Mouse (Mus musculus): ENCODE results near the gene Gadd45a. TPM values are rescaled to one million over a fixed set of nuclear protein-coding genes. Genes with fewer than 3 reads are reported as not detected.
"Not testable (repeated sequence)": the region's sequence is repeated elsewhere in the genome, so short reads cannot be mapped to it uniquely, and the experiment has no call there.

Gadd45a gene
- total RNA-seq, 2 experiments from 2014 or later: 7.0 to 8.2 TPM

DNA sequence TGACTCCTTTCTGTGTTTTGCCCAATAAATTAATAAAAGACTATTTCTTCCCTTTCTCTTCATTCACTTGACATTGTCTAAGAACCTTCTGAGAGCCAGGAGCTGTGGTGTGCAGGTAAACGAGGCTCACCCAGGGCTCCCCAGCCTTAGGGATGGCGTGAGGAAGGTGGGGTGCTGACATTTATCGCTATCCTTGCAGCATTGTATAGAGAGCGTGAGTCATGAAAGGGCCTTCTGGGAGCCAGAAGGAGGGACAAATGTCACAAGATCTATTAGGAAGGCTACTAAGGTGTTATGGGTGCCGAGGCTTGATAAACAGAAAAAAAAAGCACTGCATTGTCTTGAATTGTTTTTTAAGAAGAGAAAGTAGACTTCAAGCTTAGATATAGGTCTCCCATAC is 15.9 kb downstream of the Gadd45a start:
- no peak for DNase-seq (ENCODE audit: low spot score in 2 of 2)

DNA sequence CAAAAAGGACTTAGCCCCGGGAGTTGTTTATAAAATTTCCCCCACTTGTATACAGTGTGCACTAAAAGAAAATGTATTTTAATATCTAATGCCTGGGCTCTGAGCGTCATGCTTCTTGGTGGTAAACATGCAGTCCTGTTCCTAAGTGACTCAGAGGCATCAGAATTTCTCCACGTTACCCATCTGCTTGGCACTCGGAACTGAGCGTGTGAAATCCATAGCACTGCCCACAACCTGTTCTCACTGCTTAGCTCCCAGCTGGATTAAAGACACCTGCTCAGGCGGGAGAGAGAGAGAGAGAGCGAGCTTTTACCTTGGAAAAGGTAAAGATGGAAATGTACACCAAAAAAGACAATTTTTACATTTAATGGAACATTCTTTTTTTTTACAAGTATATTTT is 18.3 kb downstream of the Gadd45a start:
- not testable (repeated sequence) for DNase-seq (ENCODE audit: low spot score in 2 of 2)

DNA sequence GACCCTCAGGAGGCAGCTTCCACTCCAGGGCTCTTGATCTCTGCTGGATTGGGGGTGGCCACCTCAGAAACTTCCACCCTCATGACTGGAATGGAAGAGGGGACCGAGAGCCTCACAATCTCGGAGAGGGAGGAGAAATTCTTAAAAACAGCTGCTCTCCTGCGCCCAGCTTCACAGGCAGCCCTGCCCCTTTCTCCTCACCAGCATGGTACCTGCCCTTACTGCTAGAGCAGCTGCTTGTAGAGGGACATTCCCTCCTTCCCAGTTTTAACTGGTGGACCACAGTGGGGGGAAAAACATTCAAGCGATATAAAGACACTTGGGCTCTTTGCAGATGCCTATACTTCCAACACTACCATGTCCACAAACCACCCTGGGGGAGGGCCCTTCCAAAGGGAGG is 18.9 kb downstream of the Gadd45a start:
- no peak for DNase-seq (ENCODE audit: low spot score in 2 of 2)

DNA sequence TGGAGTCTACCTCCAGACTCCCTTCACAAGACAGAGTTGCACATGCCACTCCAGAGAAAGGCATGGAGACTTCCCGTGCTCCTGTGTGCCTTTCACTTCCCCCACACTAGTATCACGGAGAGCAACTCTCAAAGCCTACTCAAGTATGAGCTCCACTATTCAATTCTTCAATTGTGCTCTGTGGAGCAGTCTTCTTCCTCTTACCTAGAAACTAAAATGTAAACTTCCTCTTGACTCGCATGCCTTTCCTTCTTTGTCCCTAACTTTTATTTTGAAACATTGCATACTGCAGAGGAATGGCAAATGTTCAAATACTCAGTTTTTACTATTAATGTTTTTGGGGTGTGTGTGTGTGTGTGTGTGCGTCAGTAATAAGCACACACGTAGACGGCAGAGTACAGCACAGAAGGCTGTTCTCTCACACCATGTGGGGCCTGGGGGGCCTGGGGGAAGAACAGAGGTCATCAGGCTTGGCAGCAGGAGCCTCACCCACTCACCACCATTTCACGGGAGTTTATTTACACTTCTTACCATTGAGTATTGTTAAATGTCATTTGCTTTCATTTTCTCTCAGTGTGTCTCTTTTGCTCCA is 20.6 kb downstream of the Gadd45a start:
- no peak for DNase-seq (ENCODE audit: low spot score in 2 of 2)

DNA sequence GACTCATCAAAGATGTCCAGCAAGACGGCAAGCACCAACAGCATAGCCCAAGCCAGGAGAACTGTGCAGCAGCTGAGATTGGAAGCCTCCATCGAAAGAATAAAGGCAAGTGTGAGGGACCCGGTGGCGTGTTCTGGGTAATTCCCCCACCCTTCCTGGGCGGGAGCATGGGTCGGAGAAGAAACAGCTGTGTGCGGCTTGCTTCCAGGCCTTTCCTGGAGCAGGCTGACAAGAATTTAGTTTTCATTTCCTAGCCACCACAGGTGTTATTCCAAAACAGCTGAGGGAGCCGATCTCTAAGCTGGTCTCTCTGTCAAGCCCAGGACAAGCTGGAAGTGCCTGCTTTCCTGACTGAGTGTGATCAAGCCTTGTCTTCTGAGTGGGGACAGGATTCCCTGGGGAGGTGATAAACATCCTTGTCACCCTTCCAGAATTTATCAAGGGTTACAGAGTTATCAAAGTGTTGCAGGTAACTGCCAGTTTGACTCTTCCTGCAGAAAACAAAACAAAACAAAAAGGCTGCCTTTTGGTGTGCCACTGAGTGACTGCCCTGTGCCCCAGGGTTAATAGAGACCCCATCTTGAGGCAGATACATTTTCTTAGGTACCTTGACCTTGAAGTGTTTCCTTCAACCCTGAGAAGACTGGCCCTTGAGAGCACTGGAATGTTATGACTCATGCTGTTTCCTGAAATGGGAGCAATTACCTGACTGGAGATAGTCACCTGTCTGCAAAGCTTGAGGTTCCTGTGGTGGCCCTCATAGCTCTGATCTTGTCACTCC is 21.3 kb downstream of the Gadd45a start:
- no peak for DNase-seq (ENCODE audit: low spot score in 2 of 2)

DNA sequence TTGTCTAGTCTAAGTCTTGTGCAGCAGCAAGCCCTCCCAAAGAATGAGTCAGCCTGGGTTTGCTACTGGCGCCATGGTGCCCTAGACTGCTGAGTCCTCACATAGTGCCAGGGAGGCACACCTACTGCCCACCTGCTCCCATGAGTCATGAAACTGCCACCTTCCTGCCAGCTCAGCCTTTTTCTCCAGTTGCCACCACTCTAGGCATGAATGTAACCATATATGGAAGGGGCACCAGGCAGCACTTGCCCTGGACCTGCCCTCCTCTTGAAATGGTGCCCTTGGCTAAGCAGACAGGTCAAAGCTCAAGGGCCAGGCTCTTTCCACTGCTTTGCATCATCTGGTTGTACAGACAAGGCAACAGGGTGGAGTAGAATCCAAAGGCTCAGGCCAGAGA is 22.6 kb downstream of the Gadd45a start:
- no peak for DNase-seq (ENCODE audit: low spot score in 2 of 2)

DNA sequence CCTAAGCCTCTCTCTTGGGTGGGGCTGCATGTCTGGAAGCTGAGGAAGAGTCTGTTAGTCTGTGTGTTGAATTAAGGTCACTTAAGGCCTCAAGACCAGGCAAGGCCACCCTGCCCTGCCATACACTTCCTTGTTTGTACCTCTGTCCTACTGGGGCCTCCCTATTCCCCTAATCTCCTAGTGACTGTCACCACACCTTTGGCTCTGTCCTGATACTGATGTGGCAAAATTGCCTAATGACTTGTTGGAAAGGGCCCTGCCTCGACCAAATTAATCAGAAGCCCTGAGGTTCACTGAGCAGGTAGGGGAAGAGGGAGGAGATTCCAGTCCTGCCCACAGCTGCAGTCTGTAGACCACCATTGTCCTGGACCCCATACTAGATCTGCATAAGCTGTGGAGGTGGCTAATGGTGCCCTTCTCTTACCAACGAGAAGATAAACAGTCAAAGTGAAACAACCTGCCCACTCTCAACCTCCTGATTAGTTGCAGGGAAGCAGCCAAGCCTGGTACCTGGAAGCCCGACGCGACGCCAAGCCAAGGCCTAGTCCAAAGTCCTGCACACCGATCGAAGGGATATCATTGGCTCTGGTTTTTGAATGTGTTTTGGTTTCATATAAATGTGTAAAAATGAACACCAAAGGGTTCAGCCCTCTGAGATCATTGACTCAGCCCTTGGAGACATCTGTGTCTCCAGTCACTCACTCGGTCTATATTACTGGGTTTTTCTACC is 23.1 kb downstream of the Gadd45a start:
- DNase-seq (ENCODE audit: low spot score in 2 of 2): no peak

DNA sequence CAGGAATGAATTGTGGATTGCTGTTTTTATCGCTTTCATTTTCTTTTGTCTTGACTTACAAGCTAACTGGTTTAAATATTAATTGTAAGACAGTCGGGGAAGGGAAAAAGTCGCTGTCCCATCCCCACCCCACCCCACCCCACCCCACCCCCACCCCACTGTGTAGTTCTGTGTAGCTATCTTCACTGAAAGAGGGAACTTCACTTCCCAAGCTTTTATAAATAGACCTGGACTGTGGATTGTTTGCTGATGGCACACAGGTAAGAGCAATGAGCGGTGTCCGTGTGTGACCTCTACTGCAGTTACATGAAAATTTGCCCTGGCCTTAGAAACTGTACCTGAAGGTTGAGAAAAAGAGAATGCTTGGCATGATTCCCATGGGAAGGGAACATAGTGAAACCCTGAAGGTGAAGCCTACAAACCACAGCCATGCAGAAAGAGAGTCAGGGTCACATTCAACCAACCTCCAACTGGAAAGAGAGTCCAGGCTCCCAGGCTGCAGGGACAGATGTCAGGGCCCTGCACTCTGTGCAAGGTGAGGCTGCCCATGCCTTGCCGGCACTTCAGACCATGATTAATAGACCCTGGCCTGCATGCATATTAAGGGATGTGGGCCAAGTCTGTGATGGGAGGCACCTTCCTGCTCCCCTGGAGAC is 23.8 kb downstream of the Gadd45a start:
- DNase-seq (ENCODE audit: low spot score in 2 of 2): no peak

DNA sequence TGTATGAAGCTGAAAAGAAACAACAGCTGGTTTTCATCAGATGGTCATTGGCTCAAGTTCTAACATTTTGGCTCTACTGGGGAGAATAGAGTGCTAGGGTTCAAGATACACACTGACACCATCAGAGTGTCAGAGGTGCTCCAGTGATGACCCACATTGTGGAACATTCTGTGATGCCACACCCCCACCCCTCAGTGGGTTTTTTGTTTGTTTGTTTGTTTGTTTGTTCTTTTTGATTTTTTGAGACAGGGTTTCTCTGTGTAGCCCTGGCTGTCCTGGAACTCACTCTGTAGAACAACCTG is 26.1 kb downstream of the Gadd45a start:
- no peak for DNase-seq (ENCODE audit: low spot score in 2 of 2)

DNA sequence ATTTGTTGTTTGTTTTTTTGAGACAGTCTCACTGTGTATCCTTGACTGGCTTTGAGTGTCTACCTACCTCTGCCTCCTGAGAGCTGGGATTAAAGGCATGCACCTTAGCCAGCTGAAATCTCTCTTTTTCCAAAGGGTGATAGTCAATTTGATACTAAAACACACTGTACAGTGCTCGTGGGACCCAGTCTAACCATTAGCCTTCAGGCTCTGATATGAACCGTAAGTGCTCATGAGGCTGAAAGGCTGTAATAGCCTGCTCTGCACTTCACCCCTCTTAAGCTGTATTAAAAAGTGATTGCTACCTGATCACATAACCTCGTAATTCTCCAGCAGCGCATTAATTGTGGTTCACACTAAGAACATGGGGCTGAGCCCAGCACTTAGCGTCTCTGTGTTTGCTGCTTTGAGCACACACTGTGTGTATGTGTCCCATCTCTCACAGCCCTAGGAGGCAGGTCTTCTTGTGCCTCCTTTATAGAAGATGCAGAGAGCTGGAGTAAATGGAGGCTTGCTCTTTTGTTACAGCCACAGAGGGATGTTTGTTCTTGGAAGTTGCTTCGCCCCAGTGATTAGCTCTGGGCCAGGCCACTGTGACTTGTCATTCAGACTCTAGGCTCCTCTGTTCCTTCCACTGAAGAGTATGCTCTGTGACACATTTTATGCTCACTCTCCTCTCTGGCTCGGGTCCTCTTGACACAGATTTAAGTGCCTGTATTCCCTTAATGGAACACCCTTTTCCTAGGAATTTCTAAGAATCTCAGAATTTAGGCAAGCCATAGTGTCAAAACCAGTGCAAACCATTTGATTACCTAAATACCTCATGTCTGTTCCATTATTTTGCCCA is 26.7 kb downstream of the Gadd45a start:
- no peak for DNase-seq (ENCODE audit: low spot score in 2 of 2)

DNA sequence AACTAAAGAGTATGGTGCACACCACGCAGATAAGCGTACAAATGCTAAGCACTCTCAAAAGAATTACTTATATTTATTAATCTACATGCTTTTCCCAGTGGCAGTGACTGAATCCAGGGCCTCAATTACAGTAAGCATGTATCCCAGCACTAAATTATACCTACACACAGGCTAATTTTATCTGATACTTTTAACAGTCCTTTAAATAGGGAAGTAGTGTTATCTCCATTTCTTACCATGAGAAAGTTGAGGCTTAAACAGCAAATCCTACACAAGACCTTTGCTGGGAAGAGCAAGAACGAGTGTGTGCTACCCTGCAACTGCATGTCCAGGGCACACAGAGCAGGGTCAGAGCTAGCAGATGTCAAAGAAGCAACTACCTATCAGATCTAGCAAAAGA is 27.4 kb downstream of the Gadd45a start:
- no peak for DNase-seq (ENCODE audit: low spot score in 2 of 2)

DNA sequence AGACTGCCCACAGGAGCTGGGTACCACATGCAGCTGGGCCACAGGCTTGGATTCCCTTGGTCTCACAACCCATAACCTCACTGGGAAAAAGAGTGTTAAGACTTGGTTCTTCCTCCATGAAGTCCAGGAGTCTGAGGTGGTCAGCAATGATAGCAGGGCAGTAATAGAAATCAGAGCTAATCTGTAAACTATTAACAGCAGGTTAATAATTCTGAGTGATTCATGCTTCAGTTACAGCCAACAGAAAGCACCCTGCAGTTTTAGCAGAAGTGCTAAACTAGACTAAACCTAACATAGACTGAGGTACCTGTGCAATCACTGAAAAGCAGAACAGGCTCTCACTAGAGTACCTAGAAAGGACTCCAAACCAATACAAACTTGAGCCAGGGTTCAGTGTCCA is 37.5 kb downstream of the Gadd45a start:
- no peak for DNase-seq (ENCODE audit: low spot score in 2 of 2)

DNA sequence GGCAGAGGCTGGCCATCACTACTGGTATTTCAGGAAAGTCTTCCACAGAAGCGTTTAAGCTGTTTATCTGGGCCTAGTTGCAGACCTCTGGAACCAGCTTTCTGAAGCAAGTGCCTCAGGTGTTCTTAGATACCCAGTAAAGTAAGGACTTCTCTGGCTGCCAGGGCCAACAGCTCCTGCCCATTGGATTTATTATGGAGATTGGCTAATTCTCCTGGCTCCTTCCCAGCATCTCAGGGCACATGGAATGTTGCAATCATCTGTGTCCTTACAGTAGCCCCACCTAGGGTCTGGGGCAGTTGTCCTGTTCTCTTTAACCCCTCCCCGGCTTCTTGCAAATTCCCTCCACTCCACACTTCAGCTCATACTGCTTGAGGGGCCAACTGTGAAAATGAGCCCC is 38.6 kb downstream of the Gadd45a start:
- DNase-seq (ENCODE audit: low spot score in 2 of 2): no peak

DNA sequence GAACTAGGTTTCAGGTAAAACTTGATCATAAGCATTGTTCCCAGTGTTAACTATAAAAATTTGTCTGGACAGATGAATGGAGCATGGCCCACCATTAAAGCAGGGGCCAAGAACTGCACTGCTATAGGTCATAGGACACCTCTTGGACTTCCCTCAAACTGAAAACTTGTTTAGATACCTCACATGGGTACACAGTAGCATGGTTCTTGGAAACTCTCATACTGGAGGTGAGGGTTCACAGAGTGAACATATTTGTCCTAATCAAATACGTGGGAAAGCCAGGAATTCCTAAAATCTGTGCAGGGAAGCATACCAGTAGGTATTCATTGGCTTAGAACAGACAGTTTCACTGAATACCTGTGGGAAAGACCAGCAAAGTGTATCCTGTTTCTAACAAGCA is 41.0 kb downstream of the Gadd45a start:
- DNase-seq (ENCODE audit: low spot score in 2 of 2): no peak

DNA sequence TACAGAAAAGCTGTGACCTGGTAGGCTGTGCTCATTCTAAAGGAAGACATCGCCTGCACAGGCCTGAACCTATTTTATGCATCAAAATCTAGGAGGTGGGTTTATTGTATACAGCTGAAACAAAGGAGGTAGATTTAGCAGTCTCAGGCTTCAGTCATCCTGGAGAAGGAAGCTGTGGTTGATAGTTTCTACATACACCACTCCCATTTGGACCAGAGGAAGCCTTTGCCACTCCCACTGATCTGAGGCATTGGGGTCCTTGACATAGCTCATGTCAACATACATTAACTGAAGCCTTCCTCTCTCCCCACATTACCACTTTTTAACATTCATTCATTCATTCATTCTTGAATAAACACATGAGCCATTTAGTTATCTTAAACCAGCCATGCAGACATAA is 41.4 kb downstream of the Gadd45a start:
- DNase-seq (ENCODE audit: low spot score in 2 of 2): no peak

DNA sequence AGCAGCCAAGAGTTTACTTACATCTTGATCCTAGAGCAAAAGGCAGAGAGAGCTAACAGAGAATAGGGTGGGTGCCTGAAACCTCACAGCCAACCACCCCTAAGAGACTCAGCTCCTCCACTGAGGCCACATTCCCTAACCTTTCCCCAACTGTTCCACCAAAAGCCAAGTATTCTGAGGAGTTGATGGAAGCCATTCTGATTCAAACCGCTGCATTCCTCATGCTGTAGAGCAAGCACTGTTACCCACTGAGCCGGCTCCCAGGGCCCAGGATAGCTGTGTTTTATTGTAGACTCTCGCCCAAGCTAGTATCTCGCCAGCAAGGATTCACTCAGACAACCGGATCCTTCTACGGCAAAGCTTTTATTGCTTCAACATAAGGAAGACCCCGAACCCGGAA is 42.3 kb downstream of the Gadd45a start:
- DNase-seq (ENCODE audit: low spot score in 2 of 2): no peak

DNA sequence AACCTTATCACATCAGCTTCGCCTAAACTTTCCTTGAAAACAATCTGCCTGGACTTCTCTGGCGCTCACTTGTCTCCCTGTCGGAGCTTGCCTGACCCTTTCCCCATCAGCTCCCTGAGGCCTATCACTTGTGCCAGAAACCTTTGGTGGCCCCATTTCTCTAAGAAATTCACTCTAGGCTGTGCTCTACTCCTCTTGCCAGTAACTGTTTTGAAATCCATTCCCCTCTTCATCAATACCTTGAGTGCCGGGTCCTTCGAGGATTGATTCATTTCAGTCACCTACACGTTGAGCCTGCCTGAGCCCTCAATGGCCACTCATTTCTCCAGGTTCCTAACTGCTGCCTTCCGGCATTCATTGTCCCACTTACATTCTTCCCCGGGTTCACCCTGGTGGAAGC is 44.5 kb downstream of the Gadd45a start:
- no peak for DNase-seq (ENCODE audit: low spot score in 2 of 2)

DNA sequence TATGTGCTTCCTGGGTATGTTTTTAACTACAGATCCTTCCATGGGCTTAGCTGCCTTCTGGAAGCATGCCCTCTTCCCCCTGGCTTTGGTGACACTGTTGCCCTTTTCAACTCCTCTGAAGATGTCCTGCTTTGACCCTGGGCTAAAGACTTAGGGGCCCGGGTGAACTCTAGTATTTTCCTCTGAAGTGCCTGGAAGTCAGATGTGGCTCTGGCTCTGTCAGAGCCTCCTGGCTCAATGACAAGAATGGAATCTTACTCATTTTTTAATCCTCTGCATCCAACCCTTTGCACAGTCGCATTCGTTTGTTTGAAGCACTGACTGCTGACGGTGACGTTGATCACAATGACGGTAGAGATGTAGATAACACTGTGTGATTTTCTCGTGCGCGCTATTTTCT is 45.0 kb downstream of the Gadd45a start:
- no peak for DNase-seq (ENCODE audit: low spot score in 2 of 2)

DNA sequence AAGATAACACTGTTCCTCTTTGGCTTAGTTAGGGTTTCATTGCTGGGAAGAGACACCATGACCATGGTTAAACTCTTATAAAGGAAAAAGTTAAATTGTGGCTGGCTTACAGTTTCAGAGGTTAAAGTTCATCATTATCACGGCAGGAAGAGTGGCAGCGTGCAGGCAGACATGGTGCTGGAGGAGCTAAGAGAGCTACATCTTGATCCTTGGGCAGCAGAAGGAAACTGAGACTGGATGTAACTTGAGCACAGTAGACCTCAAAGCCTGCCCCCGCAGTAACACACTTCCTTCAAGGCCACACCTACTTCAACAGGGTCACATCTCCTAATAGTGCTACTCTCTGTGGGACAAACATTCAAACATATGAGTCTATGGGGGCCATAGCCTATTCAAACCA is 47.7 kb downstream of the Gadd45a start:
- no peak for DNase-seq (ENCODE audit: low spot score in 2 of 2)

DNA sequence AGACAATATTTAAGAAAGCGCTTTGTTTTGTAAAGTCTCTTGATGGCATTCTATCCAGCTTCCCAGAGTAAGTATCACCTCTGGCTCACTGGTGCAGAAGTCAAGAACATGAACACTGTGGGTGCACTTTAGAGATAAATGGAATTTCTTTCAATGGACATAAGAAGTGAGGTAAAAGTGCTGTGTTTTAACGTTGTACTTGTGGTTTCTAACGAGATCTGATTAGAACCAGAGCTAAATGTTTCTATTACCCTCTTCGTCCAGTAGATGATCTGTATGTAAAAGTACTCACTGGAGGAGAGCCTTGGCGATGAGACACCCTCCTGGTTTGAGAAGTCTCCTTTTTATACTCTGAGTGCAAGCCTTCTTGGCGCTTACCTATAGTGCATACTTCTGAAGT is 48.2 kb downstream of the Gadd45a start:
- no peak for DNase-seq (ENCODE audit: low spot score in 2 of 2)

DNA sequence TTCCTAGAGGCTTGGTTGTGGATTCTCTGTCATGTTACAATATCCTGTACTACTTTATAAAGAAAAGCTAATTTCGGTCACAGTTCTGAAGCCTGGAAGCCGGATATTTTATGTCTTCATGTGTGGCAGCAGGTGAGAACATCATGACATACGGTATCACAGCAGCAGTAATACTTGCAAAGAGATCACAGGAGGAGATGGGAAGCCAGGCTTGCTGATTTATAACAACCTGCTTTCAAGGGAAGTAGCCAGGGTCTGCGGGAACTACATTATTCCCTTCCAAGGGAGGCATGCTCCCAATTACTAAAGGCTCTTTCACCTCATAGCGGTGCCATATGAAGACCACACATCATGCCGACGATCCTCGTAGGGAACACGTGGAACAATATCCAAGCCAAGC is 48.9 kb downstream of the Gadd45a start:
- no peak for DNase-seq (ENCODE audit: low spot score in 2 of 2)

All from layer of hippocampus, postnatal 14 days (tissue).